Mouse (Mus musculus) hindbrain, postnatal 0 days (tissue): Measurements from ENCODE around the gene Slc7a14. TPM values are rescaled to one million over a fixed set of nuclear protein-coding genes. Genes with fewer than 3 reads are reported as not detected.

Experiments used
- ATAC-seq: fragments of 200-750 bp; cut with Nextera tagmentation; 2 replicates; pipeline ENCODE4 v1.8.0; 2017; ENCODE audit warnings: mild to moderate bottlenecking, moderate TSS enrichment, moderate library complexity
- DNase-seq: peaks from one replicate; pipeline ENCODE4 v3.0.0-alpha.2; 2015; ENCODE audit warnings: low spot score
- H3K27ac ChIP-seq: fragments of 300-500 bp; sonication (generic); 2 replicates; pipeline ENCODE4 v1.5.1; 2014; ENCODE audit warnings: mild to moderate bottlenecking
- H3K27me3 ChIP-seq: fragments of 300-500 bp; sonication (generic); 2 replicates; pipeline ENCODE4 v1.6.1; 2014; ENCODE audit warnings: low read length, mixed read lengths; ENCODE audit not compliant: insufficient read depth
- H3K36me3 ChIP-seq: fragments of 300-500 bp; sonication (generic); 2 replicates; pipeline ENCODE4 v1.6.1; 2014; ENCODE audit warnings: low read length, mixed read lengths; ENCODE audit not compliant: insufficient read depth
- H3K4me1 ChIP-seq: fragments of 300-500 bp; sonication (generic); 2 replicates; pipeline ENCODE4 v1.6.1; 2014; ENCODE audit warnings: antibody characterized with exemption, low read length, mixed read lengths; ENCODE audit not compliant: insufficient read depth
- H3K4me2 ChIP-seq: fragments of 300-500 bp; sonication (generic); 2 replicates; pipeline ENCODE4 v1.6.1; 2014; ENCODE audit warnings: low read depth, mild to moderate bottlenecking, low read length, moderate library complexity, mixed read lengths
- H3K4me3 ChIP-seq: fragments of 300-500 bp; sonication (generic); 2 replicates; pipeline ENCODE4 v1.5.1; 2014; ENCODE audit warnings: low read length
- H3K9ac ChIP-seq: fragments of 300-500 bp; sonication (generic); replicated peaks from 2 replicates; pipeline ENCODE4 v1.6.1; 2014; ENCODE audit warnings: mild to moderate bottlenecking, low read length, moderate library complexity, mixed read lengths
- H3K9me3 ChIP-seq: fragments of 300-500 bp; sonication (generic); 2 replicates; pipeline ENCODE4 v1.6.1; 2016; ENCODE audit warnings: low read length, mixed read lengths
- CTCF ChIP-seq: IDR thresholded peaks from 2 replicates; pipeline ENCODE4 v1.5.1; 2016; ENCODE audit warnings: antibody characterized with exemption, control low read depth, low read depth
- WGBS: fragments of 180-500 bp; shearing (Covaris S2); extraction: QIAGEN DNeasy Blood & Tissue Kit; methylation state at CpG from one replicate; pipeline ENCODE4 v1.1.7; 2014; 5-methylcytosine and 5-hydroxymethylcytosine counted together
- polyA plus RNA-seq: library from polyadenylated mRNA; unstranded; fragments of >200 nt; fragmentation: Nextera tagmentation; extraction: Ambion mirVana; gene quantifications from 2 replicates; pipeline ENCODE4 v1.2.1, GENCODE M21; 2015
- total RNA-seq: library from RNA; depleted of rRNA; stranded (reverse); fragments of >200 nt; gene quantifications from 2 replicates; pipeline ENCODE4 v1.2.3, GENCODE M21; 2014

Gene Slc7a14
- total and polyA plus RNA-seq, 2 experiments from 2014 or later, result 9.2 to 23.6 TPM

DNA sequence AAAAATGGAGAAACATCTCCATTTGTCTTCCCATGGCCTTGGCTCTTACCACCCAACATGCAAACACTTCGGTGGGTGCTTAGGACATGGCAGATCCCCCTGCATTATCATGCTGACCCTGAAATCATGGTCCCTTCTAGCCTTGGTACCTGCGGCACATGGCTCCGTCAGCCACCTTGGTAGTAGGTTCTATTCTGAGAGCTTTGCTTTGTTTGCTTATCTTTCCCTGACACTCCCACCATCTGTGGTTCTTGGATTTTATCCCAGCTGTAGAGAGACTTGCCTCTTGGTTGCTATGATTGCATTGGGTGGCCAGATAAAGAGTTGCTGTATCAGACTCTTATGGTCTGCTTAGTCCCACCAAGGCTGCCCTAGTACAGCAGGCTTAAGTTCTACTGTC lies 46.6 kb downstream of the Slc7a14 start:
- TF ChIP-seq CTCF, result no peak
- Histone ChIP-seq H3K9me3 (no peaks in the 10 kb centered on the region), H3K27ac (no peak overlapping the region), H3K4me1 (0 out of 2 replicates have a peak, but pooled peaks cover 3% of the 10 kb centered on the region), H3K36me3 (no peaks in the 10 kb centered on the region), H3K4me3 (no peak overlapping the region), H3K4me2 (no peak overlapping the region), H3K27me3 (no peaks in the 10 kb centered on the region), H3K9ac (no peak overlapping the region)
- DNase-seq (no peak), ATAC-seq (no peak)
- 86% methylated on average over 3 of the region's 3 CpGs for WGBS

DNA sequence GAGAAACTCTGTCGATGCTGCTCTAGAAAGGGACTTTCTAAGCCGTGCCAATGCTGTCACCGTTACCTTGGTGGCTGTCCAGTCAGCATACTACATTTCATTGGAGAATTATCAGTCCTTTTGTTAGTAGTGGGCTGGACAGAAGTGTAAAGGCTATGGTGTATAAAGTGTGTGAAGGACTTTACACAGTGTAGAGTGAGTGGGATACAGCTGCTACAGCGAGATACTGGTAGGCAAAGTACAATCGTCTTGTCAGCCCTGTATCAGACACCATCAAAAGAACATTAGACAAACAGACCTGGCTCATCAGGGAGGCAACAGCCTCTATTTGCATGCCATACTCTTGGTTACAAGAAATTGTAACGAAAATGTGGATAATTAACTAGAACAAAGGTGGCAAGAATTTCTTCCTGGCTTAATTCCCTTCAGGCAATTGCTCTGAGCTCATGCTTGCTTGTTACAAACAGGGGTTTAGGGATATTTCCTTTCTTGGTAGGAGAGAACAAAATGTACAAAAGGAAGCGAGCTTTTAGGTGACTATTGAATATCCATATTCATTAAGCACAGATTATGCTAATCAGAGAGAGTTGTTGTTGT lies 48.7 kb downstream of the Slc7a14 start:
- H3K27me3 ChIP-seq, result no peaks in the 10 kb centered on the region
- DNase-seq (no peak), ATAC-seq (no peak)
- H3K27ac ChIP-seq, result no peak overlapping the region
- H3K36me3 ChIP-seq, result no peaks in the 10 kb centered on the region
- no peaks in the 10 kb centered on the region for H3K9me3 ChIP-seq
- H3K4me2 ChIP-seq, result no peak overlapping the region
- H3K4me1 ChIP-seq, result 0 out of 2 replicates have a peak, but pooled peaks cover 3% of the 10 kb centered on the region
- no peak for TF ChIP-seq CTCF
- no peak overlapping the region for H3K9ac ChIP-seq
- 51% methylated on average over 7 of the region's 7 CpGs for WGBS
- H3K4me3 ChIP-seq, result no peak overlapping the region

DNA sequence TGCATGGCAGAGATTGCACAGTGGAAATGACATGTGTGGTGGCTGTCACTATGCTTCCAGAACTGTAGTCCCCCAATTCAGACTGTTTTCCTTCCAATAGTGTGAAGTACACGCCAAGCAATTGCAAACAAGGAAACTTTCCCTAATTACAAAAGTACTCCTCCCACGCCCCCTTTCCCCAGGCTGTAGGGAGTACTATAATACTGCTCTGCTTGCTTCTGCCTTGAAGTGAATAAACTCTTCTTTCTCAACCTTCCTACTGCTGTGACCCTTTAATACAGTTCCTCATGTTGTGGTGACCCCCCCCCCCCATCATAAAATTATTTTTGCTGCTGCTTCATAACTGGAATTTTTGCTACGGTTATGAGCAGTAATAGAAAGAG lies 49.2 kb downstream of the Slc7a14 start:
- Histone ChIP-seq H3K27ac (no peak overlapping the region), H3K36me3 (no peaks in the 10 kb centered on the region), H3K4me2 (no peak overlapping the region), H3K9ac (no peak overlapping the region), H3K4me3 (no peak overlapping the region), H3K4me1 (0 out of 2 replicates have a peak, but pooled peaks cover 3% of the 10 kb centered on the region), H3K27me3 (no peaks in the 10 kb centered on the region), H3K9me3 (no peaks in the 10 kb centered on the region)
- no peak for TF ChIP-seq CTCF
- DNase-seq, result no peak
- no peak for ATAC-seq
- WGBS, result 62% methylated on average over 3 of the region's 3 CpGs

DNA sequence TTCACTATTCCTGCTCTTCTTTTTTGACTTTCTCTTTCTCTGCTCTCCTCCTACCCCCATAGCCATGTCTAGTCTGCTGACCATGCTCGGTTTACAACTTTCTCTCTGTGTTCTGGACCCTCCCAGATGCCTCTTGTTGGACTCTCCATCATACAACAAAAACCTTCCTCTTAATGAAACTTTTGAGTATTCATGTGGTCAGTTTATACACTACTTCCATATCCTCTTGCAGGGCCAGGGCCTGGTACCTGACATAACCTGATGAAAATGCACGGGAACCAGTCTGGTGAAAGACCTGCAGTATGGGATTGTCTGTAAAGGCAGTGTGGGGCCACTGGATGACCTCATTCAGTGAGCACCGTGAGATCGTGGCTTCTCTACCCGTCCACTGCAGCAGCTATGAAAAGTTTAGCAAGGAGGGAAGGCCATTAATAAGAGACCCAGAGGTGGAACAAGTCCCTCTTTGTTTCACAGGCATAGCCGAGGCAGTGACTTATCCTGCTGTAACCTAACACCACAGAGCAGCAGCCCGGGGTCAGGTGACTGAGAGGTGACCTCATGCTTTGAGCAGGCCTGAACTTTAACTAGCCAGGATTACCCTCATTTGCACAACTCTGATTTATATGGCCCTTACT lies 49.7 kb downstream of the Slc7a14 start:
- peak; percentile 43; the same call in 1 of the 2 replicates for ATAC-seq

GRCm38 (mm10) chr3:31259553-31260255 lies 50.5 kb downstream of the Slc7a14 start:
- Histone ChIP-seq H3K9me3 (no peaks in the 10 kb centered on the region), H3K9ac (no peak overlapping the region), H3K4me2 (no peak overlapping the region), H3K4me3 (no peak overlapping the region), H3K36me3 (no peaks in the 10 kb centered on the region), H3K4me1 (0 out of 2 replicates have a peak, but pooled peaks cover 3% of the 10 kb centered on the region), H3K27me3 (no peaks in the 10 kb centered on the region), H3K27ac (no peak overlapping the region)
- no peak for ATAC-seq
- TF ChIP-seq CTCF, result no peak
- 76% methylated on average over 7 of the region's 7 CpGs for WGBS
- DNase-seq, result no peak

More for the DNA sequence above, 49.7 kb downstream of the Slc7a14 start:
- Histone ChIP-seq H3K9ac (no peak overlapping the region), H3K36me3 (no peaks in the 10 kb centered on the region), H3K4me3 (no peak overlapping the region), H3K4me2 (no peak overlapping the region), H3K27ac (no peak overlapping the region), H3K4me1 (0 out of 2 replicates have a peak, but pooled peaks cover 3% of the 10 kb centered on the region), H3K9me3 (no peaks in the 10 kb centered on the region), H3K27me3 (no peaks in the 10 kb centered on the region)
- DNase-seq, result no peak
- no peak for TF ChIP-seq CTCF
- WGBS, result 31% methylated on average over 7 of the region's 7 CpGs

- no peaks in the 10 kb centered on the region for H3K27me3 ChIP-seq
- DNase-seq (no peak), ATAC-seq (0 out of 2 replicates have a peak, but pooled peaks have one; percentile 33)
- TF ChIP-seq CTCF, result no peak
- no peak overlapping the region for H3K4me2 ChIP-seq
- H3K9me3 ChIP-seq, result no peaks in the 10 kb centered on the region
- 70% methylated on average over 7 of the region's 7 CpGs for WGBS
- no peaks in the 10 kb centered on the region for H3K36me3 ChIP-seq
- no peaks in the 10 kb centered on the region for H3K4me1 ChIP-seq
- no peak overlapping the region for H3K9ac ChIP-seq
- H3K4me3 ChIP-seq, result no peak overlapping the region
- H3K27ac ChIP-seq, result no peak overlapping the region
These were observed 55.8 kb downstream of the Slc7a14 start for GRCm38 (mm10) chr3:31254427-31254826.
